Mouse (Mus musculus): ENCODE data around the gene Ppp6c. TPM values are rescaled to one million over a fixed set of nuclear protein-coding genes. Genes with fewer than 3 reads are reported as not detected.

The Ppp6c gene
- polyA plus RNA-seq, 1 experiment, result 32.6 TPM

DNA sequence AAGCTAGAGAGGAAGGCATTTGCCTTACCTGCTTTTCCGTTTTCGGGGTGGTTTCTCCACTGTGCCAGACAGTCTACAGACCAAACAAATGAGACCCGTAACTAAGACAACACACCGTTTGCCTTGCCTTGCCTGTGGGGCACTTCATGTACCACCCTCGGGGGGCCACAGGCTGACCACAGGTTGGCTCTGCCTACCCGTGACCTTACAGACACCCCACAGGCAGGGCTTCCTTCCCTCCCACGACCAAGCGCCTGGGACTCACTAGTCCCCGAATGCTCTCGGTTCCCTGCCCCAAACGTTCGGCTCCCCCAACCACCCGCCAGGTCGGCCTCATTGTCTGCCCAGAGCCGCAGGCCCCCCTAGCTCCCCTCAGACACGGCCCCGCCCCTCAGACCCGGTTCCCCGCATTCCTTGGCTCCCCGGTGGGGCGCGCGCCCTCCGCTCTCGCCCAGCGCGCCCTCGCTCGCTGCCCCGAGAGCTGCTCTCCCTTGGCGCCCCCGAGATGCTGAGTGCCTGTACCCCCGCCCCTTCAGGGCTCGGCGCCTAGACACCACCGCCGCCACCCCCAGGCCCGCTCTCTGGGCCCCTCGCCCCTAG lies 36.2 kb downstream of the Ppp6c start:
- H3K36me3 ChIP-seq (ENCODE audit: control insufficient read depth, insufficient read depth, low read length), result no peaks in the 10 kb centered on the region
- DNase-seq, result peak; percentile 12
- no peak for TF ChIP-seq POLR2A (IDR thresholded peaks at IDR 0.05; ENCODE audit: low read depth, low read length)
- no peak for TF ChIP-seq CTCF (conservative IDR thresholded peaks at IDR 0.05; ENCODE audit: insufficient read depth, insufficient read length, low read depth, low read length)
- peaks cover 2% of the 10 kb centered on the region; the same call in 1 of the 2 replicates for H3K4me1 ChIP-seq (ENCODE audit: control insufficient read depth, insufficient read depth, low read length)
- H3K27ac ChIP-seq (ENCODE audit: insufficient read depth, low read depth, low read length), result peak overlapping the region; percentile 51; the same call in 1 of the 2 replicates
- H3K27me3 ChIP-seq (replicated peaks; ENCODE audit: control insufficient read depth, insufficient read depth, low read length), result no peaks in the 10 kb centered on the region
- WGBS, result under 1% methylated on average over 37 of the region's 39 CpGs
- H3K4me3 ChIP-seq (ENCODE audit: insufficient read depth, low read depth, low read length), result peak overlapping the region; percentile 89

DNA sequence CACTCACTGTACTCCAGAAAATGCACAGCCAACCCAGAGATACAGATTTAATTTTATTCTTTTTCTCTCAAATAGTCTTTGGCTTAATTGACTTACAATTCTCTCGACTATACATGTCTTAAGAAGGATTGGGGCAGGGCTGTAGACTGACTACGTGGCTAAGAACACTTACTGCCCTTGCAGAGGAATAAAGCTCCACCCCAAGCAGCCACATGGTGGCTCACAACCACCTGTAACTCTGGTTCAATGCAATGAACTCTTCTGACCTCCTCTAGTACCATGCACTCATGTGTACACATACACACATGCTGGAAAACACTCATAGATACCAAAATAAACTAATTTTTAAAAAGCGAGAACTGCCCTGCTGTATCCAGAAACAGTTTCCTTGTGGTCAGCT lies 40.3 kb downstream of the Ppp6c start:
- Histone ChIP-seq H3K27ac (ENCODE audit: insufficient read depth, low read depth, low read length) (no peak overlapping the region), H3K36me3 (ENCODE audit: control insufficient read depth, insufficient read depth, low read length) (no peaks in the 10 kb centered on the region), H3K4me3 (ENCODE audit: insufficient read depth, low read depth, low read length) (no peak overlapping the region), H3K4me1 (ENCODE audit: control insufficient read depth, insufficient read depth, low read length) (no peaks in the 10 kb centered on the region; the same call in 1 of the 2 replicates), H3K27me3 (replicated peaks; ENCODE audit: control insufficient read depth, insufficient read depth, low read length) (no peaks in the 10 kb centered on the region)
- no peak for DNase-seq
- no peak for TF ChIP-seq POLR2A (IDR thresholded peaks at IDR 0.05; ENCODE audit: low read depth, low read length)
- peak; percentile 27; the same call in 1 of the 2 replicates for TF ChIP-seq CTCF (conservative IDR thresholded peaks at IDR 0.05; ENCODE audit: insufficient read depth, insufficient read length, low read depth, low read length)
- 65% methylated on average over 3 of the region's 3 CpGs for WGBS

DNA sequence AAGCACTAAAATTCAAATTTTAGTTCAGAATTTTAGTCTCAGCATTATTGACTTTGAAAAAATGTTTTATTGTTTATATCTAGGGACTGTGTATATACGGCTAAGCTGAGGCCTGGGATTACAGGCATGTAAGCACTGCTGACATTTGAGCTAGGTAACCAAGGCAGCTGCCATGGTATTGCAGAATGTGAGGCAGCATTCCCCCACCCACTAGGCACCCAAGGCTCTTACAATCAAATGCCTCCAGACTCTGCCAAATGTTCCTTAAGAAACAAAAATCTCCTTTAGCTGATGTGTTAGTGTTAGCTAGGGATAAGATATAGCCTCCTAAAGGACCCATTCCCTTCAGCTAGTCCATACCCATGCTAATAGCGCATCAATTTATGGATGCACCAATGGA lies 42.7 kb downstream of the Ppp6c start:
- DNase-seq, result no peak
- Histone ChIP-seq H3K36me3 (ENCODE audit: control insufficient read depth, insufficient read depth, low read length) (no peaks in the 10 kb centered on the region), H3K4me3 (ENCODE audit: insufficient read depth, low read depth, low read length) (no peak overlapping the region), H3K27ac (ENCODE audit: insufficient read depth, low read depth, low read length) (no peak overlapping the region), H3K27me3 (replicated peaks; ENCODE audit: control insufficient read depth, insufficient read depth, low read length) (no peaks in the 10 kb centered on the region), H3K4me1 (ENCODE audit: control insufficient read depth, insufficient read depth, low read length) (no peaks in the 10 kb centered on the region)
- no peak for TF ChIP-seq POLR2A (IDR thresholded peaks at IDR 0.05; ENCODE audit: low read depth, low read length)
- no peak for TF ChIP-seq CTCF (conservative IDR thresholded peaks at IDR 0.05; ENCODE audit: insufficient read depth, insufficient read length, low read depth, low read length)
- 95% methylated on average over 2 of the region's 2 CpGs for WGBS

DNA sequence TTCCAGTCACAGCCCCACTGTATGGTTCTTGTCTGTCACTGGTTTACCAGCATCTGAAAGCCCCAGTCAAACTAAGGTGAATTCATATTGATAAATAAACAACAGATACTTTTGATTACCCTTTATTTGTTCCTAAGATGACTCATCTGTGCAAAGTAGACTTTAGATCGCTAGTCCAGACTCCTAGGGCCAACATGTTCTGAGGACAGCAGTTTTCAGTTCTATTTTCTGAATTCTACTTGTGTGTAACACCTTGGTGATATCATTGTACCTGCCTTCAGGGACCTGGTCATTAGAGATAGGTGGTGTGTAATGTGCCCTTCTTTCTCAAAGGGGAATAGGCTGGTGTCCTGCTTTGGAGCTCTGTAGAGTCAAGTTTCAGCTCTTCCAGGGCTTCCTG lies 65.3 kb downstream of the Ppp6c start:
- no peaks in the 10 kb centered on the region for H3K36me3 ChIP-seq (ENCODE audit: control insufficient read depth, insufficient read depth, low read length)
- no peaks in the 10 kb centered on the region for H3K27me3 ChIP-seq (replicated peaks; ENCODE audit: control insufficient read depth, insufficient read depth, low read length)
- DNase-seq, result no peak
- H3K4me3 ChIP-seq (ENCODE audit: insufficient read depth, low read depth, low read length), result no peak overlapping the region
- no peak overlapping the region for H3K27ac ChIP-seq (ENCODE audit: insufficient read depth, low read depth, low read length)
- 90% methylated on average over 1 of the region's 1 CpGs for WGBS
- no peaks in the 10 kb centered on the region for H3K4me1 ChIP-seq (ENCODE audit: control insufficient read depth, insufficient read depth, low read length)
- no peak for TF ChIP-seq POLR2A (IDR thresholded peaks at IDR 0.05; ENCODE audit: low read depth, low read length)
- no peak for TF ChIP-seq CTCF (conservative IDR thresholded peaks at IDR 0.05; ENCODE audit: insufficient read depth, insufficient read length, low read depth, low read length)

DNA sequence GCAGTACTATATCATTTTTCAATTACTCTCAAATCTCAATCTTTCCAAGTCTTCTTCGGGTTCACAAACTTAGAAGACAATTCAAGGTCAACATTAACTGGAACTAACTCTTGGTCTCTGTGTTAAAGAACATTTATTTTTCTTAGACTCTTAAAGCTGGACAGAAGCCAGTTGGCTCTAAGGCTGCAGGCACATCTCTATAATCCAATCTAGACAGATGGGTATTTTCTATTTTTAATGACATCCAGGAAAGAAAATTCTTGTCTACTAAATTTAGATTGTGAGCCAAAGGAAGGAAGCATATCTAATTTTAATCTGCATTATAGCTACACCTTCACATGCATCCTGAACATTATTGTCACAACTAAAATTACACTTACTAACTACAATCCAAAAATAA lies 68.3 kb downstream of the Ppp6c start:
- peak; percentile 8 for DNase-seq
- Histone ChIP-seq H3K27ac (ENCODE audit: insufficient read depth, low read depth, low read length) (no peak overlapping the region), H3K4me3 (ENCODE audit: insufficient read depth, low read depth, low read length) (no peak overlapping the region), H3K27me3 (replicated peaks; ENCODE audit: control insufficient read depth, insufficient read depth, low read length) (no peaks in the 10 kb centered on the region), H3K4me1 (ENCODE audit: control insufficient read depth, insufficient read depth, low read length) (no peaks in the 10 kb centered on the region), H3K36me3 (ENCODE audit: control insufficient read depth, insufficient read depth, low read length) (no peaks in the 10 kb centered on the region)
- TF ChIP-seq CTCF (conservative IDR thresholded peaks at IDR 0.05; ENCODE audit: insufficient read depth, insufficient read length, low read depth, low read length) (no peak), POLR2A (IDR thresholded peaks at IDR 0.05; ENCODE audit: low read depth, low read length) (no peak)
- WGBS, result 38% methylated on average over 1 of the region's 1 CpGs

DNA sequence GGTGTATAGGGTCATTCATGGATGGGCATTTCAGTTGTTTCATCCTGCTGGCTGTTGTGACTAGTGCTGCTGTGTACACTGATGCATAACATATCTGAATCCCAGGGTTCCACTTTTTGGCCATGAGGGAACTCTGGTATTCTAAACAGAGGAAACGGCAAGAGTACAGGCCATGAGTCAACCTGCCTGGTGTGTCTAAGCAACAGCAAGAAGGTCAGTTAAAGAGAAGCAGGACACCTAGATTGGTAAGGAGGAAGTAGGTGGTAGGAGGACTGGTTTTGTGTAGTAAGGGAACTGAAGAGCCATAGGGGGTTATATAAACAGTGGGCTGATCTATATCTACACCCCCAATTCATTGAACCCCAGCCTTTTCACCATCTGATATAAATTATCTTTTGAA lies 69.4 kb downstream of the Ppp6c start:
- no peaks in the 10 kb centered on the region for H3K4me1 ChIP-seq (ENCODE audit: control insufficient read depth, insufficient read depth, low read length)
- H3K4me3 ChIP-seq (ENCODE audit: insufficient read depth, low read depth, low read length), result no peak overlapping the region
- no peaks in the 10 kb centered on the region for H3K36me3 ChIP-seq (ENCODE audit: control insufficient read depth, insufficient read depth, low read length)
- TF ChIP-seq POLR2A (IDR thresholded peaks at IDR 0.05; ENCODE audit: low read depth, low read length) (no peak), CTCF (conservative IDR thresholded peaks at IDR 0.05; ENCODE audit: insufficient read depth, insufficient read length, low read depth, low read length) (no peak)
- 77% methylated on average over 1 of the region's 1 CpGs for WGBS
- H3K27me3 ChIP-seq (replicated peaks; ENCODE audit: control insufficient read depth, insufficient read depth, low read length), result no peaks in the 10 kb centered on the region
- no peak overlapping the region for H3K27ac ChIP-seq (ENCODE audit: insufficient read depth, low read depth, low read length)
- DNase-seq, result no peak

DNA sequence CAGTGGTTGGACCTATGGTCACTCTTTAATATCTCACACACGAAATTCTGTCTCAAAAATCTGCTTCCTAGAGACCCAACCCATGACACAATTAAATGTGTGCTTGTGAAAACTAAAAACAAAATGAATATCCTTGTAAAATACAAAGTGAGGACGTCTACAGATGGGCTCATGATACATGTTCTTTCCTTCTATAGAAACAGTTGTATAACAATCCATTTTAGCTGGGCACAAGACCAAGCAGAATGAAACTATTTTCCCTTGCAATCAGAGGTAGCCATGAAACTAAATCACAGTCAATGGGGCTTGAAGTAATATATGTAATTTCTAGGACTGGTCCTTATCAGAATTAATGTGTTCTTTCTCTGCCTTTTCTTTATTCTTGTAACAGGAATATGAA lies 75.3 kb downstream of the Ppp6c start:
- TF ChIP-seq CTCF (conservative IDR thresholded peaks at IDR 0.05; ENCODE audit: insufficient read depth, insufficient read length, low read depth, low read length), result no peak
- TF ChIP-seq POLR2A (IDR thresholded peaks at IDR 0.05; ENCODE audit: low read depth, low read length), result no peak
- no peak overlapping the region for H3K4me3 ChIP-seq (ENCODE audit: insufficient read depth, low read depth, low read length)
- H3K27ac ChIP-seq (ENCODE audit: insufficient read depth, low read depth, low read length), result no peak overlapping the region
- 78% methylated on average over 2 of the region's 2 CpGs for WGBS
- H3K27me3 ChIP-seq (replicated peaks; ENCODE audit: control insufficient read depth, insufficient read depth, low read length), result no peaks in the 10 kb centered on the region; the same call in 1 of the 2 replicates
- no peaks in the 10 kb centered on the region for H3K36me3 ChIP-seq (ENCODE audit: control insufficient read depth, insufficient read depth, low read length)
- no peaks in the 10 kb centered on the region for H3K4me1 ChIP-seq (ENCODE audit: control insufficient read depth, insufficient read depth, low read length)
- DNase-seq, result no peak

Measured in kidney, adult 2 months (tissue).